Mouse (Mus musculus): ENCODE results near the gene Gm3115.
"Not testable (repeated sequence)": the region's sequence is repeated elsewhere in the genome, so short reads cannot be mapped to it uniquely, and the experiment has no call there.

Gene Gm3115

DNA sequence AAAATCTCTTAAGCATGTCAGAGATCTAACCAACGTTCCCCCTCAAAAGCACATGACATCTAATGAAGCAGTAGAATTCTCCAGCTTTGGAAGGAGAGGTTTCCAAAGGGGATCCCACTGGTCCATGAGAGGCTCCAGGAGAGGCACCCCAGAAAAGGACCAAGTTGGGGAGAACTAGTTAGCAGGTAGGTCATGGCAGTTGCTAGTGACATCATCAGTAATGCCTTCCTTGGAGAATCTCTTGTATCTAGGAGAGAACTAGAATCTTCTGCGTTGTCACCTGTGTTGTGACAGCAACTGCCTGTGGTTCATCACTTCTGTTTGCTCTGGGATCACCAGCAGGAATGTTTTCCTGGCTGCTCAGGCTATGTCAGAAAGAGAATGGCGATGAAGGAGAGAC, at the start of gene Gm3115:
Gene Gm3115 (plus strand): TSS at position 301 of the 400 bp plus-strand sequence.
- not testable (repeated sequence) for DNase-seq (ENCODE audit: low spot score in 2 of 2)

DNA sequence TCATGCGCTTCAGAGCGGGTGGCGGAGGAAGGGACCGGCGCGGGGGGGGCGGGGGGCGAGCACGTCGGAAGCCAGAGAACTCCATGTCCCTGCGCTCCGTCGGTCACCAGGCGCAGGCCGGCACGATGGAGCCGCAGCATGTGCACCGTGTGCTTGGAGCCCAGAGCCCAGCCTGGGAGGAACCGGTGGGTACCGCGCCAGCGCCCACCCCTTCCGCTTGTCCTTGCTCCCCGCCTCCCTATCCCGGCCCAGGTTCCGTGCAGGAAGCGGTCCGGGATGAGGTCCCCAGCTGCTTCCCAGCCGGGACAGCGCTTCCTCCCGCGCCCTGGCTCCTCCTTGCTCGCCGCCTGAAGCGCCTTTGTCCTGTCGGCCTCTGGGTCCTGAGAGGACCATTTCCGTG, 26.5 kb downstream of the Gm3115 start, which contains the start of gene Gm8108:
Gene Gm8108 (plus strand): TSS at position 101 of the 400 bp plus-strand sequence.
- not testable (repeated sequence) for DNase-seq (ENCODE audit: low spot score in 2 of 2)

DNA sequence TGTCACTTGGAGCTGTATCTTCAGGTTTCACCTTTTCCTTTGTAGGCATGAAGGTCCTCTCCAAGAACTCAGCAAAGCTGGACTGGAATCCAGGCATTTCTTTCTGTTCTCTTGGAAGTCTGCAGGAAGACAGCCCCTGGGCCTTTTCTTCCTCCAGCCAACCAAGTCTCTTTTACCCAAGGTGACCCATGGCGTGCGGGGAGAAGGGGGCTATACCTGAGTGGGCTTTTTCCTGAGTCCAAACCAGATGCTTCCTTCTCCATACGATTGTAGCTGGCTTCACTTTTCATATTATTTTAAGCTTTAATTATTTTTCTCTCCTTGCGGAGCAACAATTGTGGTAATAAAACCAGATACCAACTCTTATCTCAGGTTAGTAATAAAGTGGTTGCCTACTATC, 57.7 kb downstream of the Gm3115 start:
- DNase-seq (ENCODE audit: low spot score in 2 of 2), result not testable (repeated sequence)

Data from natural killer cell, adult 2 months (primary cell).